Mouse (Mus musculus) embryo, embryonic 9.5 days (tissue): ENCODE measurements around the gene Olfr1277.

Experiments used
- DNase-seq: peaks from one replicate; pipeline ENCODE4 v3.0.0-alpha.2; 2017; ENCODE audit errors: extremely low spot score

Olfr1277 gene

DNA sequence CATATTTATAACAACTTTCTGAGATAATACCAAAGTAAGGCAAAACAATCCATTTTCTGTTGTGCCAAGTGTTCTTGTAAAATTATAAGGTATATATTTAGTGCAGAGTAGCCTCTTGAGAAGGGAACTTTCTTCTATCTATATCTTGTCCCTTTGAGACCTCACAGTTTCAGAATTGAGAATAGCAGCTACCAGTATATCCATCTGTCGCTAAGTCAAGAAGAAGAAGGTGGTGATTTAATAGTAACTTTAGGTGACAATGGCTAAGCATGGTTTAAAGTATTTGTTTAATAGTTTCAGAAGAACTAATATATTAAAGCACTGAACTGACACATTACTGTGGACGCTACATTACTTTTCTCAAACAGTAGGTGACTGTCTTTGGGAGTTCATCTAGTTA lies at the start of gene Olfr1277:
Olfr1277 (minus strand) TSS at position 101 of the 400 bp plus-strand sequence.
- no peak for DNase-seq

DNA sequence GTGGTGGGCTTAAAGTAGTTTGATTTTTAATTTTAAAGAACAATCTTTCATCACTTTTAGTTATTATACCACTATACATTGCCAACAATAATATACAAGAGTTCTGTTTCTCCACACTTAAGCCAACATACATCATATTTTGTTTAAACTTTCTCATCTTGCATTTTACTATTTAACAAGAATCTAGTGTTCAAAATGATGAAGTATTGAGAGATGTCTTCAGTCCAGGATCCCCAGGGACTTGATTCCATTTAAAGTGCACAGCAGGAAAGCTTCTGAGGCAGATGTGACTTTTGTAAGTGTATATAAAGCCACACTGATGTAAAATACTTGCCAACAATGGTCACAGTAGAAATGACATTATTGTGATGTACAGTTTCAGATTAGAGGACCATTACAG lies 39.8 kb upstream of the Olfr1277 start, which contains the start of gene Olfr1280:
Olfr1280 (plus strand) TSS at position 301 of the 400 bp plus-strand sequence.
- no peak for DNase-seq

DNA sequence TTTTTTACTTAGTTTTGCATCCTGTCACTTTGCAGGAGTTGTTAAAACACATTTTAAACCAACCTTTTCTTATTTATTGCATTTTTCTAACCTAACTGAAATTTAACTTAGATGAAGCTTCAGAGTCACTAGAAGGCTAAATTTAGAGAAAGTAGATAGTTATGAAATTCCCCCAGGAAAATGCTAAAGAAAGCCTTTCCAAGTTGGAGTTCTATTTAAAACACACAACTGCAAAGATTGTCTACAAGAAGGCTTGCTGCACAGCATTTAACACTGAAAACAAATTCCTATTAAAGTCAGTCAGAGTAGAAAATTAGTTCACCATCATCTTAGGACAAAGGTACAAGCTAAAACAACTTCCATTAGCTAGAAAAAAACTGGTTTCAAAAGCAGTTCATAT lies 26.5 kb upstream of the Olfr1277 start, which contains the start of gene Olfr1279:
Olfr1279 (plus strand) TSS at position 262 of the 400 bp plus-strand sequence.
- DNase-seq = no peak

DNA sequence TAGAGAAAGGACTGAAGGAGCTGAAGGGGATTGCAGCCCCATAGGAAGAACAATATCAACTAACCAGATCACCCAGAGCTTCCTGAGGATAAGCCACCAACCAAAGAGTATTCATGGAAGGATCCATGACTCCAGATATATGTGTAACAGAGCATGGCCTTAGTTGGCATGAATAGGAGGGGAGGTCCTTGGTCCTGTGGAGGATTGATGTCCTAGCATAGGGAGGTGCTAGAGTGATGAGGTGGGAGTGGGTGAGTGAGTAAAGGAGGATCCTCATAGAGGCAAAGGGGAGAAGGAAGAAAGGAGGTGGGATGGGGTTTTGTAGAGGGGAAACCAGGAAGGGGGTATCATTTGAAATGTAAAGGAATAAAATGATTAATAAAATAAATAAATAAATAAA lies 24.6 kb upstream of the Olfr1277 start:
- DNase-seq = no peak

DNA sequence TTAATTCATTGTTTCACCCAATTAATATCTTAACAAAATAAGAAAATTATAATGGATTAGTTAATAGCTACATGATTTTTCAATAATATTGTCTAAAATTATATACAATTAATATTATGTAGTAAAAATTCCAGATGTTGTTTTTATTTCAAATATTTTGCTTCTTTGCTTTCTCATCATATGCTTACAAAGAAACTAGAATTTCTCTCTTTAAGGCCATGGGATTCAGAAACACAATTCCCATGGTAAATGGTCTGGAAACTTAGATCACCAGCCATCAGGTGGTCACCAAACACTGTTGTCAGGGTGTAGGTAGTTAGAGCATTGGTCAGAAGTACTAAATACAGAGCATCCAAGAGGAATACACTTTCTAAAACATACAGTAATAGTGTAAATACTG lies 15.9 kb upstream of the Olfr1277 start, which contains the start of gene Olfr1278:
Olfr1278 (plus strand) TSS at position 301 of the 400 bp plus-strand sequence.
- DNase-seq = no peak

DNA sequence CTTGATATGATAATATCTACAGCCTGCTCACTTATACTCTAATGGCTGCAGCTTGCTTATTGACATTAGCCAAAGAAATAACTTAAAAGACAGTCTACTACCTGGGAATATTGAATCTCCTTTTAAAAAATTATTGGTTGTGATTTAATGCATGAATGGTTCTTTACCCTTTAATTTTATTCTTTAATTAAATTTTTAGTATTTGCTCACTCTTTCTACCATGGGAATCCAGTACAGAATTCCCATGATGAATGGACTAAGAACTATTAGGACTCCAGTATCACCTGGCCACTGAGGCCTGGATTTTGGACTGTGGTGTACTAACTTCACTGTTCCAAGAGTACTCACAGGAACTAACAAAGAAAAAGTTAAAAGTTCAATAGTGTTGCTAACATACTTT lies 19.7 kb downstream of the Olfr1277 start, which contains the start of gene Olfr1276:
Olfr1276 (plus strand) TSS at position 301 of the 400 bp plus-strand sequence.
- no peak for DNase-seq

DNA sequence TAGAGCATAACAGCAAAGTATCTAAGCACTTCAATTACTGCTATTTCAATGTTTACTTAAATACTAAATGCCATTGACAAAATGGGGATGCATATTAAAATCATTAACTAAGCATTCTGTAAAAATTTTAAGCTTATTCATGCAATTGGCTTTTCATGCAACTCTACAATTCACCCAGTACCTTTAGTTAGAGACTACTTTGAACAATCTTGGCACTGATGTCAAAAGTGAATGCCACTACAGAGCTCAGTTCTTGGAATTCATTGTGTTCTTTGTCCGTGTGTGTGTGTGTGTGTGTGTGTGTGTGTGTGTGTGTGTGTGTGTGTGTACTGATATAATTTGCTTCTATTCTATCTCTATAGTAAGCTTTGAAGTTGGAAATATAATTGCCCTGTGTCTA lies 38.7 kb downstream of the Olfr1277 start, which contains the start of gene Olfr1275:
Olfr1275 (minus strand) TSS at position 101 of the 400 bp plus-strand sequence.
- no peak for DNase-seq

DNA sequence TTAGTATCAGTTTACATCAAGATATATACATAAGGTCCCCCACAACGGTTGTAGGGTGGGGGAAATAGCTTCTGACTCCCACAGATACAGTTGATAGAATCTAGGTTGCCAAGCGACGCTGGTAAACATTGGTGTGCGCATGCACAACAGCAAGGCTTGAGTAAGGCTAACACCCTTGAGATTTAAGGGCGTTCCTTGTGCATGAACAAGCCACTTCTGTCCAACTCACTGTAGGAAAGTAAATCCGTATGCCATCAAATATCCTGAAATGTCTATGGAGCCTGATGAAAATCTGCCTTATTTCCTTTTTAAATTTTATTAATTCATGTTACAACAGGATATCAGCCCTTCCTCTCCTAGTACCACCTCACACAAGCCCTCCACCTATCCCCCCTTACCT lies 44.4 kb downstream of the Olfr1277 start, which contains the start of gene 4930430A15Rik:
4930430A15Rik (minus strand) TSS at position 101 of the 400 bp plus-strand sequence.
- no peak for DNase-seq
